Mouse (Mus musculus): ENCODE data around the gene Tex38. TPM values are rescaled to one million over a fixed set of nuclear protein-coding genes. Genes with fewer than 3 reads are reported as not detected.

The Tex38 gene
- not detected for polyA plus RNA-seq (2015; fragmentation: Illumina TruSeq; extraction: RNeasy Lipid Tissue Mini Kit (QIAGEN cat#74804); ENCODE audit: low read depth, low replicate concordance)

DNA sequence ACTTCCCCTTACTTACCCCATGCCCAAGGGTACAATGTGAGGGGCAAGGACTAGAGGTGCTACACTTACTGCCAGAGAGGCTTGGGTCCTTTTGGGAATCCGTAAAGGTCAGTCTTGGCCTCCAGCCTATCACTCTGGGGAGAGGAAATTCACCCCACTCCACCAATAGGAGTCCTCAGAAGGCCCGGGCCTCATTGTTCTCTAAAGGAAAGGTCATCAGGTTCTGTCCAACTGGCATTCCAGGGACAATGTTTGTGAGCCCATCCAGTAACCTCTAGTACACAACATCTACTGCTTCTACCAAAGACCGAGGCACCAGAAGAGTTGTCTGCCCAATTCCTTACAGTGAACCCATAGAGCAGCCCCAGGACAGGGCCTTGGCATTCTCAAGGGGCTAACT is at the start of gene Tex38:
Gene Tex38, minus strand, starts transcription at position 101 of the 400 bp plus-strand sequence.

DNA sequence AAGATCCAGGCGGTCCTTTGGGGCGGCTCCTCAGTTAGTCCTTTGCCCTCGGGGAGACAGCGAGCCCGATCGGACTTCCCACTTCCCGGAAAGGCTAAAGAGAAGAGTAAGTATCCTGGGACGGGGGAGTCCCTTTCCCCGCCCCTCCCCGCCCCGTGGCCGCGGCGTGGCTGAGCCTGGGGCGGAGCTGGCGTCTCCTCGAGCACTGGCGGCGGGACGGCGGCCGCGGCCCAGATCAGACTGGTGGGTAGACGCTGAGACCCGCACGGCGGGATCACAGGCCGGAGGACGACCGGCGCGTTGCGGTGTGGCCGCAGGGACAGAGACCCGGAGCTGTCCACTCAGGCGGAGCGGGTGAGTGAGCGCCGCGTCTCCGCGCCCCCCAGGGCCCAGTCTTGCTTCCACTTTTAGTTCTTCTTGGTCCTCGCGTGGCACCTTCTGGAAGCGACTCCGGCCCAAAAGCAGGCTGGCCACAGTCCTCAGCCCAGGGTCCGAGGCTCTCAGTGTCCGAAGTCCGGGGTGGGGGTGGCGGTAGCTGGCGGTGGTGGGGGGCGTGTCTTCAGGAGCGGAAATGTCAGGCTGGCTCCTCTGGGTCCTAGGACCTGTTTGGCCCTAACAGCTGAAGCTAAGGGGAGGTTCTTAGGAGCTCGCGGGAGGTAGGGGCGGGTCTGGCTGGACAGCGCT is 47.2 kb upstream of the Tex38 start, which contains the start of gene Mob3c:
Gene Mob3c, plus strand, starts transcription at position 205 of the 684 bp plus-strand sequence.

GRCm38 (mm10) chr4:115784769-115785510 is 4.1 kb upstream of the Tex38 start, which contains the start of gene Atpaf1:
Atpaf1 (plus strand) TSS chr4:115784812.

GRCm38 (mm10) chr4:115737551-115738041 is 43.2 kb downstream of the Tex38 start, which contains the start of gene Efcab14:
Efcab14 (plus strand) TSS chr4:115737744.

Other genes with a start within 250 kb of the Tex38 start
- gene Cyp4a31, start 217.4 kb downstream of the Tex38 start, polyA plus RNA-seq (2015; fragmentation: Illumina TruSeq; extraction: RNeasy Lipid Tissue Mini Kit (QIAGEN cat#74804); ENCODE audit: low read depth, low replicate concordance), result not detected
- gene Cyp4a32, start 180.0 kb downstream of the Tex38 start, polyA plus RNA-seq (2015; fragmentation: Illumina TruSeq; extraction: RNeasy Lipid Tissue Mini Kit (QIAGEN cat#74804); ENCODE audit: low read depth, low replicate concordance), result not detected
- gene Cyp4b1, start 133.3 kb downstream of the Tex38 start, polyA plus RNA-seq (2015; fragmentation: Illumina TruSeq; extraction: RNeasy Lipid Tissue Mini Kit (QIAGEN cat#74804); ENCODE audit: low read depth, low replicate concordance), result 1.0 TPM
- gene Efcab14, start 43.3 kb downstream of the Tex38 start, polyA plus RNA-seq (2015; fragmentation: Illumina TruSeq; extraction: RNeasy Lipid Tissue Mini Kit (QIAGEN cat#74804); ENCODE audit: low read depth, low replicate concordance), result 40.5 TPM
- 81.5 TPM for gene Atpaf1, start 3.8 kb upstream of the Tex38 start, polyA plus RNA-seq (2015; fragmentation: Illumina TruSeq; extraction: RNeasy Lipid Tissue Mini Kit (QIAGEN cat#74804); ENCODE audit: low read depth, low replicate concordance)
- gene Mob3c, start 47.1 kb upstream of the Tex38 start, polyA plus RNA-seq (2015; fragmentation: Illumina TruSeq; extraction: RNeasy Lipid Tissue Mini Kit (QIAGEN cat#74804); ENCODE audit: low read depth, low replicate concordance), result 4.1 TPM
- gene Mknk1, start 58.2 kb upstream of the Tex38 start, polyA plus RNA-seq (2015; fragmentation: Illumina TruSeq; extraction: RNeasy Lipid Tissue Mini Kit (QIAGEN cat#74804); ENCODE audit: low read depth, low replicate concordance), result 33.0 TPM
- 0.28 TPM for gene Kncn, start 103.4 kb upstream of the Tex38 start, polyA plus RNA-seq (2015; fragmentation: Illumina TruSeq; extraction: RNeasy Lipid Tissue Mini Kit (QIAGEN cat#74804); ENCODE audit: low read depth, low replicate concordance)
- gene 6430628N08Rik, start 109.6 kb upstream of the Tex38 start, polyA plus RNA-seq (2015; fragmentation: Illumina TruSeq; extraction: RNeasy Lipid Tissue Mini Kit (QIAGEN cat#74804); ENCODE audit: low read depth, low replicate concordance), result 0.28 TPM
- 0.31 TPM for gene Dmbx1, start 158.9 kb upstream of the Tex38 start, polyA plus RNA-seq (2015; fragmentation: Illumina TruSeq; extraction: RNeasy Lipid Tissue Mini Kit (QIAGEN cat#74804); ENCODE audit: low read depth, low replicate concordance)
- 71.7 TPM for gene Faah, start 236.9 kb upstream of the Tex38 start, polyA plus RNA-seq (2015; fragmentation: Illumina TruSeq; extraction: RNeasy Lipid Tissue Mini Kit (QIAGEN cat#74804); ENCODE audit: low read depth, low replicate concordance)

All from brain, adult 10 weeks (tissue).